8 mouse cellular contexts compared by ENCODE assay signal in genomic region chr17:26200831-26201705, GRCm38 (mm10). TPM values are rescaled to one million over a fixed set of nuclear protein-coding genes. Genes with fewer than 3 reads are reported as not detected.
A peak's percentile ranks its signal among the peaks of the same experiment; 100 is the strongest.
DNase-seq lines count a peak whose midpoint lies in the region; ATAC-seq and TF ChIP-seq lines count a peak whose summit lies in the region.

No protein-coding gene starts in this region.

- WGBS in heart, embryonic 13.5 days: under 1% methylated on average over 75 of the region's 92 CpGs
- WGBS in embryonic facial prominence, embryonic 11.5 days: under 1% methylated on average over 59 of the region's 92 CpGs
- under 1% methylated on average over 89 of the region's 92 CpGs for WGBS in midbrain, embryonic 13.5 days

- ATAC-seq in heart, embryonic 13.5 days (ENCODE audit: extremely low read depth, insufficient number of reproducible peaks, low FRiP score, low TSS enrichment): no peak
- peak; percentile 77; the same call in 1 of the 2 replicates for ATAC-seq in embryonic facial prominence, embryonic 11.5 days (replicated peaks; ENCODE audit: insufficient number of reproducible peaks, low FRiP score, low TSS enrichment, low read depth)
- ATAC-seq in midbrain, embryonic 13.5 days: peak; percentile 84

- DNase-seq in heart, postnatal 36 days: no peak
- DNase-seq in MEL (ENCODE audit: low read depth, low spot score): peak; percentile 83
- peak; percentile 49 for DNase-seq in embryonic facial prominence, embryonic 11.5 days (ENCODE audit: low spot score)
- peak; percentile 27 to 61 for DNase-seq in left cerebral cortex, postnatal 14 days (ENCODE audit: low spot score in 2 of 2)
- DNase-seq in urinary bladder, postnatal 36 days (ENCODE audit: low spot score in 2 of 2): no peak

- TF ChIP-seq RAD21 in MEL (IDR thresholded peaks at IDR 0.05; ENCODE audit: low read depth, low read length): no peak

- TF ChIP-seq EP300 in MEL (IDR thresholded peaks at IDR 0.05; ENCODE audit: low read depth in 1 of 2, low read length in 2 of 2): peak in 1 of 2 experiments; percentile 19; a peak in 2 of 4 replicates

- peaks cover 26% of the 10 kb centered on the region for H3K4me1 ChIP-seq in heart, embryonic 13.5 days
- peaks cover 12 to 38% of the 10 kb centered on the region in 2 experiments for H3K4me1 ChIP-seq in MEL (ENCODE audit: control insufficient read depth in 1 of 2, insufficient read depth in 2 of 2, low read length in 2 of 2)
- H3K4me1 ChIP-seq in embryonic facial prominence, embryonic 11.5 days (ENCODE audit: control insufficient read depth, insufficient read depth, low read length): no peaks in the 10 kb centered on the region; the same call in 1 of the 2 replicates
- peaks cover 28% of the 10 kb centered on the region for H3K4me1 ChIP-seq in midbrain, embryonic 13.5 days (replicated peaks)
- peaks cover 36% of the 10 kb centered on the region for H3K4me1 ChIP-seq in testis, adult 2 months (ENCODE audit: control insufficient read depth, insufficient read depth, low read length)

- peak overlapping the region; percentile 65 for H3K4me3 ChIP-seq in heart, embryonic 13.5 days
- H3K4me3 ChIP-seq in MEL (ENCODE audit: control insufficient read depth in 1 of 2, insufficient read depth in 1 of 2, low read depth in 2 of 2, low read length in 2 of 2): peak overlapping the region; percentile 82 to 84
- H3K4me3 ChIP-seq in embryonic facial prominence, embryonic 11.5 days (ENCODE audit: low read depth, low read length): peak overlapping the region; percentile 52
- H3K4me3 ChIP-seq in midbrain, embryonic 13.5 days (replicated peaks): peak overlapping the region; percentile 59
- H3K4me3 ChIP-seq in testis, adult 2 months (ENCODE audit: control insufficient read depth, low read depth, low read length): peak overlapping the region; percentile 82

- intact Hi-C loops in heart, postnatal 36 days (cut with DNase I): no loop called here
- intact Hi-C loops in left cerebral cortex, postnatal 14 days (cut with DNase I): no loop called here

- peaks cover 22% of the 10 kb centered on the region for H3K36me3 ChIP-seq in heart, embryonic 13.5 days
- peaks cover 3 to 17% of the 10 kb centered on the region in 2 experiments; a peak in 3 of 4 replicates for H3K36me3 ChIP-seq in MEL (ENCODE audit: control insufficient read depth in 1 of 2, insufficient read depth in 2 of 2, low read length in 2 of 2)
- no peaks in the 10 kb centered on the region; the same call in 1 of the 2 replicates for H3K36me3 ChIP-seq in embryonic facial prominence, embryonic 11.5 days (replicated peaks; ENCODE audit: control insufficient read depth, insufficient read depth, low read depth, low read length)
- peaks cover 22% of the 10 kb centered on the region for H3K36me3 ChIP-seq in midbrain, embryonic 13.5 days
- no peaks in the 10 kb centered on the region for H3K36me3 ChIP-seq in testis, adult 2 months (ENCODE audit: control insufficient read depth, insufficient read depth, low read length)

- H3K4me2 ChIP-seq in heart, embryonic 13.5 days: peak overlapping the region; percentile 93
- H3K4me2 ChIP-seq in embryonic facial prominence, embryonic 11.5 days (ENCODE audit: low read depth, low read length): peak overlapping the region; percentile 99
- peak overlapping the region; percentile 93 for H3K4me2 ChIP-seq in midbrain, embryonic 13.5 days (replicated peaks)

- no peak overlapping the region for H3K27ac ChIP-seq in heart, embryonic 13.5 days (replicated peaks)
- peak overlapping the region; percentile 41 for H3K27ac ChIP-seq in MEL (ENCODE audit: control insufficient read depth, low read depth, low read length)
- no peak overlapping the region for H3K27ac ChIP-seq in embryonic facial prominence, embryonic 11.5 days (replicated peaks; ENCODE audit: low read depth, low read length)
- H3K27ac ChIP-seq in midbrain, embryonic 13.5 days: no peak overlapping the region
- H3K27ac ChIP-seq in testis, adult 2 months (ENCODE audit: control insufficient read depth, insufficient read depth, low read depth, low read length): no peak overlapping the region

- H3K79me2 ChIP-seq in MEL (ENCODE audit: control insufficient read depth, insufficient read depth, low read length, poor library complexity): peaks cover 7% of the 10 kb centered on the region; the same call in 1 of the 2 replicates

- H3K27me3 ChIP-seq in heart, embryonic 13.5 days (replicated peaks): peaks cover 73% of the 10 kb centered on the region
- no peaks in the 10 kb centered on the region for H3K27me3 ChIP-seq in MEL (ENCODE audit: control insufficient read depth in 1 of 2, insufficient read depth in 2 of 2, low read length in 2 of 2)
- H3K27me3 ChIP-seq in embryonic facial prominence, embryonic 11.5 days (ENCODE audit: control insufficient read depth, insufficient read depth, low read length): peaks cover 44% of the 10 kb centered on the region
- peaks cover 72% of the 10 kb centered on the region for H3K27me3 ChIP-seq in midbrain, embryonic 13.5 days
- no peaks in the 10 kb centered on the region for H3K27me3 ChIP-seq in testis, adult 2 months (ENCODE audit: control insufficient read depth, insufficient read depth, low read length)

- peak overlapping the region; percentile 82 for H3K9ac ChIP-seq in heart, embryonic 13.5 days
- H3K9ac ChIP-seq in MEL (ENCODE audit: control insufficient read depth, low read depth, low read length, poor library complexity, severe bottlenecking): peak overlapping the region; percentile 91
- peak overlapping the region; percentile 67 for H3K9ac ChIP-seq in embryonic facial prominence, embryonic 11.5 days (replicated peaks; ENCODE audit: low read length)
- H3K9ac ChIP-seq in midbrain, embryonic 13.5 days (replicated peaks): peak overlapping the region; percentile 73

- TF ChIP-seq CTCF in MEL (IDR thresholded peaks at IDR 0.05 in 2 of 3, conservative IDR thresholded peaks at IDR 0.05 in 1 of 3; ENCODE audit: control insufficient read depth in 1 of 3, insufficient read depth in 1 of 3, low read depth in 2 of 3, low read length in 3 of 3, poor library complexity in 1 of 3, severe bottlenecking in 1 of 3): no peak
- TF ChIP-seq CTCF in testis, adult 2 months (IDR thresholded peaks at IDR 0.05; ENCODE audit: control insufficient read depth, insufficient read depth, insufficient replicate concordance, low read depth, low read length): no peak

- no peaks in the 10 kb centered on the region for H3K9me3 ChIP-seq in heart, embryonic 13.5 days
- H3K9me3 ChIP-seq in MEL (replicated peaks; ENCODE audit: insufficient read depth, low read length): no peaks in the 10 kb centered on the region
- no peaks in the 10 kb centered on the region for H3K9me3 ChIP-seq in embryonic facial prominence, embryonic 11.5 days (replicated peaks; ENCODE audit: control insufficient read depth, low read length)
- no peaks in the 10 kb centered on the region for H3K9me3 ChIP-seq in midbrain, embryonic 13.5 days

- TF ChIP-seq POLR2A in MEL (IDR thresholded peaks at IDR 0.05; ENCODE audit: control insufficient read depth in 1 of 2, insufficient read depth in 1 of 2, low read depth in 1 of 2, low read length in 2 of 2, poor library complexity in 1 of 2): peak in 1 of 2 experiments; percentile 56; a peak in 2 of 4 replicates
- TF ChIP-seq POLR2A in testis, adult 2 months (IDR thresholded peaks at IDR 0.05; ENCODE audit: control insufficient read depth, low read depth, low read length): no peak

RNA-seq across cellular contexts. Expression of gene Rgs11, which starts 1.7 kb away (rescaled TPM):
- 8.6 and 9.3 TPM in 2 replicates for polyA plus RNA-seq in heart, embryonic 13.5 days (2015; fragmentation: Nextera tagmentation; extraction: Ambion mirVana)
- 1 to 10 TPM in 1 of 2 experiments, under 1 TPM in 1; 0.19 to 1.4 TPM for total RNA-seq in heart, postnatal 36 days (2021)
- total RNA-seq in MEL (2012; rRNA removed): 8.5 and 11.4 TPM in 2 replicates
- polyA plus RNA-seq in MEL (2012; ENCODE audit: insufficient read depth in 1 of 2, insufficient read length in 2 of 2, low read depth in 1 of 2, low replicate concordance in 2 of 2, missing spikeins in 1 of 2): 10 to 100 TPM in 1 of 2 experiments, not detected in 1; 32.6 TPM
- 2.0 and 3.0 TPM in 2 replicates for polyA plus RNA-seq in embryonic facial prominence, embryonic 11.5 days (2014; fragmentation: Nextera tagmentation; extraction: Ambion mirVana)
- 10 to 100 TPM; 56.1 to 56.2 TPM for total RNA-seq in left cerebral cortex, postnatal 14 days (2021)
- 2.0 and 3.0 TPM in 2 replicates for polyA plus RNA-seq in midbrain, embryonic 13.5 days (2015; fragmentation: Nextera tagmentation; extraction: Ambion mirVana)
- polyA plus RNA-seq in testis, adult 2 months (2012; rRNA removed): 12.9 and 16.0 TPM in 2 replicates

RNA-seq across cellular contexts. Expression of gene Pdia2, which starts 2.2 kb away (rescaled TPM):
- polyA plus RNA-seq in heart, embryonic 13.5 days (2015; fragmentation: Nextera tagmentation; extraction: Ambion mirVana): 0.47 and 3.1 TPM in 2 replicates
- not detected for total RNA-seq in heart, postnatal 36 days (2021)
- 11.2 and 12.5 TPM in 2 replicates for total RNA-seq in MEL (2012; rRNA removed)
- polyA plus RNA-seq in MEL (2012; ENCODE audit: insufficient read depth in 1 of 2, insufficient read length in 2 of 2, low read depth in 1 of 2, low replicate concordance in 2 of 2, missing spikeins in 1 of 2): 10 to 100 TPM in 1 of 2 experiments, not detected in 1; 13.6 TPM
- 0.48 and 0.64 TPM in 2 replicates for polyA plus RNA-seq in embryonic facial prominence, embryonic 11.5 days (2014; fragmentation: Nextera tagmentation; extraction: Ambion mirVana)
- total RNA-seq in left cerebral cortex, postnatal 14 days (2021): under 1 TPM; 0.33 to 0.53 TPM
- polyA plus RNA-seq in midbrain, embryonic 13.5 days (2015; fragmentation: Nextera tagmentation; extraction: Ambion mirVana): not detected in 2 replicates
- not detected in 2 replicates for polyA plus RNA-seq in testis, adult 2 months (2012; rRNA removed)

RNA-seq across cellular contexts. Expression of gene Arhgdig, which starts 6.5 kb away (rescaled TPM):
- polyA plus RNA-seq in heart, embryonic 13.5 days (2015; fragmentation: Nextera tagmentation; extraction: Ambion mirVana): 3.9 and 5.1 TPM in 2 replicates
- total RNA-seq in heart, postnatal 36 days (2021): under 1 TPM in 1 of 2 experiments, not detected in 1; 0.31 TPM
- 75.7 and 76.3 TPM in 2 replicates for total RNA-seq in MEL (2012; rRNA removed)
- polyA plus RNA-seq in MEL (2012; ENCODE audit: insufficient read depth in 1 of 2, insufficient read length in 2 of 2, low read depth in 1 of 2, low replicate concordance in 2 of 2, missing spikeins in 1 of 2): 10 to 100 TPM in 1 of 2 experiments, not detected in 1; 97.0 TPM
- polyA plus RNA-seq in embryonic facial prominence, embryonic 11.5 days (2014; fragmentation: Nextera tagmentation; extraction: Ambion mirVana): 15.9 and 21.1 TPM in 2 replicates
- 100 to 1,000 TPM; 170 TPM for total RNA-seq in left cerebral cortex, postnatal 14 days (2021)
- polyA plus RNA-seq in midbrain, embryonic 13.5 days (2015; fragmentation: Nextera tagmentation; extraction: Ambion mirVana): 28.1 and 28.3 TPM in 2 replicates
- 5.0 and 6.4 TPM in 2 replicates for polyA plus RNA-seq in testis, adult 2 months (2012; rRNA removed)

RNA-seq across cellular contexts. Expression of gene Fam234a, which starts 43.0 kb away (rescaled TPM):
- polyA plus RNA-seq in heart, embryonic 13.5 days (2015; fragmentation: Nextera tagmentation; extraction: Ambion mirVana): 44.9 and 45.0 TPM in 2 replicates
- 100 to 1,000 TPM; 128 to 142 TPM for total RNA-seq in heart, postnatal 36 days (2021)
- total RNA-seq in MEL (2012; rRNA removed): not detected in 2 replicates
- under 1 TPM in 1 of 2 experiments, not detected in 1; 0.10 TPM for polyA plus RNA-seq in MEL (2012; ENCODE audit: insufficient read depth in 1 of 2, insufficient read length in 2 of 2, low read depth in 1 of 2, low replicate concordance in 2 of 2, missing spikeins in 1 of 2)
- 21.3 and 21.7 TPM in 2 replicates for polyA plus RNA-seq in embryonic facial prominence, embryonic 11.5 days (2014; fragmentation: Nextera tagmentation; extraction: Ambion mirVana)
- total RNA-seq in left cerebral cortex, postnatal 14 days (2021): 10 to 100 TPM; 15.7 to 18.4 TPM
- 25.3 and 31.0 TPM in 2 replicates for polyA plus RNA-seq in midbrain, embryonic 13.5 days (2015; fragmentation: Nextera tagmentation; extraction: Ambion mirVana)
- polyA plus RNA-seq in testis, adult 2 months (2012; rRNA removed): 73.8 and 74.9 TPM in 2 replicates

RNA-seq across cellular contexts. Expression of gene Luc7l, which starts 51.6 kb away (rescaled TPM):
- polyA plus RNA-seq in heart, embryonic 13.5 days (2015; fragmentation: Nextera tagmentation; extraction: Ambion mirVana): 54.2 and 56.8 TPM in 2 replicates
- 10 to 100 TPM; 14.3 to 15.3 TPM for total RNA-seq in heart, postnatal 36 days (2021)
- total RNA-seq in MEL (2012; rRNA removed): 54.3 and 58.4 TPM in 2 replicates
- 10 to 100 TPM in 1 of 2 experiments, not detected in 1; 59.2 TPM for polyA plus RNA-seq in MEL (2012; ENCODE audit: insufficient read depth in 1 of 2, insufficient read length in 2 of 2, low read depth in 1 of 2, low replicate concordance in 2 of 2, missing spikeins in 1 of 2)
- 140 and 147 TPM in 2 replicates for polyA plus RNA-seq in embryonic facial prominence, embryonic 11.5 days (2014; fragmentation: Nextera tagmentation; extraction: Ambion mirVana)
- 10 to 100 TPM; 80.2 to 81.5 TPM for total RNA-seq in left cerebral cortex, postnatal 14 days (2021)
- 121 and 126 TPM in 2 replicates for polyA plus RNA-seq in midbrain, embryonic 13.5 days (2015; fragmentation: Nextera tagmentation; extraction: Ambion mirVana)
- polyA plus RNA-seq in testis, adult 2 months (2012; rRNA removed): 15.0 and 16.3 TPM in 2 replicates

Comparison
In these comparisons a context has a peak if more than half of its experiments do, and no peak if none do; other contexts are left out.
1. DNase-seq: peak in MEL (single experiment), embryonic facial prominence, embryonic 11.5 days (single experiment) and left cerebral cortex, postnatal 14 days (2 of 2); none in heart, postnatal 36 days (0 of 2) and urinary bladder, postnatal 36 days (0 of 2).
2. Peak in every context shown above with its lines, with median percentiles within 50 percentile points of each other: H3K4me2 ChIP-seq, H3K4me3 ChIP-seq and H3K9ac ChIP-seq.